ENCODE assay signal across 23 mouse cellular contexts in the genomic region with DNA sequence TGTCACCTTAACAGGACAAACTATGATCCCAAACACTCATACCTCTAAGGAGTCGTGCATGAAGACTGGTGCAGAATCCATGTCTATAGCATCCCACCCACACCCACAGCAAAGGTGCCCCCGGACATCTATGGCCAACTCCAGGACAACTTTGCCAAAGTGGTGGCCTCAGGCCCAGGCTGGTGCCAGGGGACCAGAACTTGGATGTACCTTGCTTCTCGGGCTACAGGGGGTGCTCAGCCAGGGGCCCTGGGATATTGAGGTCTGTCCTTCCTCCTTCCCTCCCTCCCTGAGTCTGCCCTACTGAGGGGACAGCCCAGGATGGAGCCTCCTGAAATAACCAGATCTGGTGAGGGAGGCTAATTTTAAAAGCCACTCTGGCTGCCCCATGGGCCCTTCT.
"Had no signal": no experiment of that assay in that cellular context is flagged by ENCODE, and none has a peak within 500 bp of the region (broad histone marks: within the 10 kb centered on the region; RNA-seq: fewer than 3 reads in every experiment).

No protein-coding gene starts in this region.

- DNase-seq: embryo, embryonic 11 days; forebrain, postnatal 0 days; gastrocnemius, adult 2 months; gastrocnemius, postnatal 10 days; gastrocnemius, postnatal 14 days; gastrocnemius, postnatal 25 days; gastrocnemius, postnatal 36 days; heart, adult 18-20 months; heart, adult 2 months had no signal

- ATAC-seq: forebrain, embryonic 13.5 days; forebrain, embryonic 14.5 days; forebrain, embryonic 15.5 days; forebrain, embryonic 16.5 days; forebrain, postnatal 0 days had no signal

- H3K4me3 ChIP-seq: embryonic facial prominence, embryonic 10.5 days; embryonic facial prominence, embryonic 12.5 days; embryonic facial prominence, embryonic 13.5 days; embryonic facial prominence, embryonic 15.5 days; erythroblast, embryonic 14.5 days; forebrain, embryonic 10.5 days; forebrain, embryonic 12.5 days; forebrain, embryonic 13.5 days; forebrain, embryonic 15.5 days; gastrocnemius, adult 2 months; heart, adult 2 months; heart, embryonic 10.5 days; heart, embryonic 12.5 days; heart, embryonic 13.5 days had no signal

- H3K27ac ChIP-seq: embryonic facial prominence, embryonic 12.5 days; embryonic facial prominence, embryonic 13.5 days; embryonic facial prominence, embryonic 15.5 days; forebrain, embryonic 12.5 days; forebrain, embryonic 13.5 days; forebrain, embryonic 15.5 days; gastrocnemius, adult 2 months; heart, adult 2 months; heart, embryonic 13.5 days had no signal
